Mouse (Mus musculus) MEL (cell line): ENCODE measurements around the gene Maml2.

Source experiments
- CTCF ChIP-seq, 3 experiments: IDR thresholded peaks in 2 of 3; conservative IDR thresholded peaks in 1 of 3; 2 replicates each; pipeline ENCODE4 v1.5.1; 2011 to 2012; ENCODE audit warnings: low read length in 3 of 3, low read depth in 2 of 3, mild to moderate bottlenecking in 2 of 3, improper control_type of control experiment in 1 of 3, inconsistent platforms in 1 of 3, mixed read lengths in 1 of 3, moderate library complexity in 1 of 3; ENCODE audit not compliant: control insufficient read depth in 1 of 3, insufficient read depth in 1 of 3, poor library complexity in 1 of 3, severe bottlenecking in 1 of 3
- POLR2A ChIP-seq, 2 experiments: IDR thresholded peaks; 2 replicates each; pipeline ENCODE4 v1.6.1; 2011 to 2012; ENCODE audit warnings: low read length in 2 of 2, mild to moderate bottlenecking in 2 of 2, control low read depth in 1 of 2, improper control_type of control experiment in 1 of 2, low read depth in 1 of 2, moderate library complexity in 1 of 2; ENCODE audit not compliant: control insufficient read depth in 1 of 2, insufficient read depth in 1 of 2, poor library complexity in 1 of 2
- TCF12 ChIP-seq: IDR thresholded peaks from 2 replicates; pipeline ENCODE4 v1.6.1; 2014; ENCODE audit warnings: low read depth, mild to moderate bottlenecking, inconsistent platforms, low read length, improper control_type of control experiment, moderate library complexity

- TF ChIP-seq POLR2A (IDR thresholded peaks at IDR 0.05; ENCODE audit: control insufficient read depth in 1 of 2, insufficient read depth in 1 of 2, low read depth in 1 of 2, low read length in 2 of 2, poor library complexity in 1 of 2), result no peak
- TF ChIP-seq TCF12, result no peak
- TF ChIP-seq CTCF (IDR thresholded peaks at IDR 0.05 in 2 of 3, conservative IDR thresholded peaks at IDR 0.05 in 1 of 3; ENCODE audit: control insufficient read depth in 1 of 3, insufficient read depth in 1 of 3, low read depth in 2 of 3, low read length in 3 of 3, poor library complexity in 1 of 3, severe bottlenecking in 1 of 3), result no peak
Measured at GRCm38 (mm10) chr9:13258173-13258572, 39.6 kb upstream of the Maml2 start.
